Mouse (Mus musculus) adrenal gland, adult (tissue): ENCODE measurements around the gene Rrh.

Experiments used
- DNase-seq, 2 experiments: peaks; one replicate each; pipeline ENCODE4 v3.0.0; 2022 to 2023; ENCODE audit warnings: low spot score in 1 of 2; ENCODE audit not compliant: inconsistent age in 2 of 2

The Rrh gene

DNA sequence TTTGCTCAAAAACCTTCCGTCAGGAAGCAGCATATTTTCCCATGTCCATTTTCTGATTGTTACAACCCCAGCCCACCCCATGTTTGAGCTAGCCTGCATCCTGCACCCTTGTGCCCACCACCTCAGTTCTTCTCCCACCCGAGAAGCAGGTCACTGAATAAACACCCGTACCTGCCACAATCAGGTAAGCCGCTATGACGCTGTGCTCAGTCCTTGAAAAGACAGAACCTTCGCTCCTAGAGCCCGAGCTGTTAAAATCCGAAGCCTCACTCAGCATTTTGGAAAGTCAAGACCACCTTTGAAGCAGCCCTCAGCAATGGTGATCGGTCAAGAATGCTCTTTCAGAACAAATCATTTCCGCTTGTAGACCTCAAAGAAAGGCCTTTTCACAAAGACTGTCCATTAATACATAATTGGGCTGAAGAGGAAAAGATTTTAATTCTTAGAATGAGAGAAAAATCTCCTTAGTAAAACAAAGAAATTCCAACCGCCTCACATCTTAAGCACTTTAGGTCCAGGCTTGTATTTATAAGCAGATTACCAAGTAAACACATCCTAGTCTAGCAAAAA is at the start of gene Rrh:
Rrh (minus strand) TSS at position 382 of the 570 bp plus-strand sequence.
- no peak for DNase-seq

DNA sequence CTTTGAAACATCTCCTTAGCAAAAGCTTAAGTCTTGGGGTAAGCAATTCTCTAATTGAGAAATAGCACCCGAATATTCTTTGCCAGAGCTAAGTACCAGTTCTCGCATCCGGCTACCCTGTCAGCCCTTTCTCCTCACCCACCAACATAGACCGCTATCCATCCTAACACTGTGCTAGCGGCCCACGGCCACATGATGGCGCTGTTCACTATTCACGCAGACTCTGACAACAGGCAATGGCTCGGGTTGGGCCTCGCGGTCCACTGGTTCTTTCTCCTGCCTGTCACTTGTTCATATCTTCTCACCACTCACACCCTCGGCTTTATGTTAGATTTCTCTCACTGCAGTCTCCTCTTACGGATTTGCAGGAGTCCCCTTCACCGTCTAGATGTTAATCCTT is 41.3 kb upstream of the Rrh start:
- DNase-seq: peak; percentile 60 to 87

DNA sequence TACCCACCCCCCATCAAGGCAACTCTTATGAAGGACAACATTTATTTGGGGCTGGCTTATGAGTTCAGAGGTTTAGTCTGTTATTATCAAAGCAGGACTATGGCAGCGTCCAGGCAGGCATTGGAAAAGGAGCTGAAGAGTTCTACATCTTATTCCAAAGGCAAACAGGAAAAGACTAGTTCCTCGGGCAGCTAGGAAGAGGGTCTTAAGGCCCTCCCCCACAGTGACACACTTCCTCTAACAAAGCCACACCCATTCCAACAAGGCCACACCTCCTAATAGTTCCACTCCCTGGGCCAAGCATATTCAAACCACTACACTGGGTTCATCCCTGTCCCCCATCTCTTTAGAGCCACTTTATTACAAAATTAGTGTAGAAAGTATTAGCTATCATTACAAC is 40.2 kb upstream of the Rrh start:
- no peak for DNase-seq

DNA sequence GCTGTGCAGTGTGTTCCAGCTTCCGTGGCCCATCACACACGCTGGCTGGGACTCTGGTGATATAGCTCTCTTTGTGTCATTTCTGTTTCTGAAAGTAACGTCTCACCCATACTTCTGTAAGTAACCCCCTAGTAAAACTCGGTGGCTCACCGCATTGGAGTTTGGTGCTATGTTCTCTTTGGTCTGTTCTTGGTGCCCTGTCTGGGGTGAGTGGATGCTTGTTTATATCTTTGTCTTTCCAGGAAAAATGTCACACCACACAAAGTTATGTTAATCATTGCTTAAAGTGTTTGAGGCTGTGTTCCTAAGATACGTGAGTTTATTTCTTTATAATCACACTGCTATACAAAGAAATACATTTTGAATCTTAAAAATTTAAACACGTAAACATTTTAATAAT is 24.5 kb upstream of the Rrh start:
- DNase-seq: no peak

DNA sequence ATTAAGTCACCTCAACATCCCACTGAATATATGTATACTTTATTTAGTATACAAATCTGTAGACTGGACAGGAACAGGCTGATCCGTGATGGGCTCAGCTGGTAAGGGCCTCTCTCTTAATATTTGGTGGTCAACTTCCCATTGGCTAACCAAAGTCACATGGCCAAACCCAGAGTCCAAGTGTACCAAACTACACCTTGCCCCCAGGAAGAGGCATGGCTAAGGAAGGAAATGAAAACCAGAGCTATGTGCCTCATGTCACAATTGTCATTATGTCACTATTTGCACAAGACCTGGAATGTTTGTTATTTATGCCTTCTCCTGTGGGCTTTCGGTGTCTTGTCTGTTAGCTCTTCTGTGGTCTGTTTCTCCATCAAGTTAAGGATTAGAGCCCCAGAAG is 23.5 kb upstream of the Rrh start:
- no peak for DNase-seq

DNA sequence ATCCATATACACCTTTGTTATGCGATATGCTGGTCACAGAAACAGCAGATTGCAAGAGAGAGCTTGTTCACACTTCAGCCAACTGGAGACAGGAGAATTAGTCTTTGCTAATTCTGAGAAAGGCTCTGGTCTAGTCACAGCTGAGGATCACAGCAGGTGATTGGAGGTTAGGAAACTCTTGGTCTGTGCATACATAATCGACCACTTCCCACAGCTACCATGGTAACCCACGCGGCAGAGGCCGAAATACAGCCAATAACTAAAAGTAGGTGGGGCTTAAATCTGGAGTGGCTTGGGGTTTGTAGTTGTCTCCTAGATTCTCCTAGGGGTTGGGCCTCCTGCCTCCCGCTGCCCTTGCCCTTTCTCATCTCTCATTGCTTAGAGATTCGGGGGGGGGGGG is 15.6 kb upstream of the Rrh start:
- DNase-seq: no peak

DNA sequence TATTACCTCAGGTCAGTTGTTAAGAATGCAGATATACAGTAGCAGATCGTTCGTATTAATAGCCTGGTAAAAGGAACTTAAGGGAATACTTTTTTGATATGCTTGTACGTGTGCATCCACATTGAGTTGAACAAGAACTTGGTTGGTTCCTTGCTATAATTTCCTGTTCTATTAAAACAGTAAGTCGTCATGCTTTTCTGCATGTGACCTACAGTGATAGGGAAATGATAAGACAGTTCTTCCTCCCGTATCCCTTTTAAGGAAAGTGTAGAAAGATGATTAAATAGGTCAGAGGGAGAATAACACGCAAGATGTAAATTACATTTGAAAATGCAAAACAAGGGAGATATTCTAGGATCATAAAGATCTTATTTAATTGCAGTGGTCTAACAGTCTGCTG is 14.6 kb upstream of the Rrh start:
- no peak for DNase-seq

DNA sequence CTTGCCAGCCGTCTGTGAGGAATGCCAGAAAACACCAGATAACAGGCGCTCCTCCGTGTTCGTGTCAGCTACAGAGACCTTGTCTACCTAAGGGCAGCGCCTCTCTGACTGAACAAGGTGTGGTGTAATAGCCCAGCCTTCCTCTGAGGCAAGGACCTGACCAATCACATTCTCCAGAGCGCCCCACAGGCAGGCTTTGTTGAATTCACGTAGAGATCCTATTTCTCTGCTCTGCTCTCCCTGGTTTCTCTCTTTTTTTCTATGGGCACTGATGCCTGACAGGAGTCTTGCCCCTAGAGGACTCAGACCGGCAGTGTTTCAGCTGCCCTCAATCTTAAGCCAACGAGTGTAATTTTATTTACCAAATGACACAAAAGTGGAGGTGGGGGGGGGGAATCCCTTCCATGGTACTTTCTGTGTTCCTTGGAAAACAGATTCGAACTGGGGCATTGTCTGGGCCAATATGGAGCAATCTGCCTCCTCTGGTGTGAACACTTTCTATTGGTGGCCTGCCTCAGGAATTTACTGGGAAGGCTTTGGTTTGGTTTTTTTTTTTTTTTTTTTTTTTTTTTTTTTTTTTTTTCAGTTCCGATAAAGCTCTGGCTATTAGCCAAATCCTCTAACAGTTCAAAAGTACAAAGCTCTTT is 13.8 kb upstream of the Rrh start:
- no peak for DNase-seq

DNA sequence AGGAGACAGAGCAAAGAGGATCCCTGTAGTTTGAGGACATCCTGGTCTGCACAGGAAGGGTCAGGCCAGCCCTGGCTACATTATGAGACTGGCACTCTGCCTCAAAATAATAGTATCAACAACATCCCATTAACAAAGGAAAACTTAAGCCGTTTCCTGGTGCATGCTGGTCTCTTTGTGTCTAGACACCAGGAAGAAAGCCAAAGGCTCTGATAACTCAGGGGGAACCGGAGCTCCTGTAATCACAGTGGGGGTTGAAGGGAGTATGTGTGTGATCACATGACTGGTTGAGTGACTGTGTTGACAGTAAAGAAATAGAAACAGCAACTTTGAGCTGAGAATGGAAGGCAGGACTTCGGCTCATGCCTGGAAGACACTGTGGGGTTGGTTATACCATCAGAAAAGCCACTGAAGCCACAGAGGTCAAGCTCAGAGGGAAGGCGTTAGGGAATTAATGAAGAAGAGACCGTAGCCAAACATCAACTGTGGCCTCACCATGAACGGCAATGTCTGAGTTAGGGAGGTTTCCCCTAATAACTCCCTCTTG is 13.1 kb upstream of the Rrh start, which contains the start of gene Cfi:
Cfi (plus strand) TSS at position 497 of the 547 bp plus-strand sequence.
- no peak for DNase-seq

DNA sequence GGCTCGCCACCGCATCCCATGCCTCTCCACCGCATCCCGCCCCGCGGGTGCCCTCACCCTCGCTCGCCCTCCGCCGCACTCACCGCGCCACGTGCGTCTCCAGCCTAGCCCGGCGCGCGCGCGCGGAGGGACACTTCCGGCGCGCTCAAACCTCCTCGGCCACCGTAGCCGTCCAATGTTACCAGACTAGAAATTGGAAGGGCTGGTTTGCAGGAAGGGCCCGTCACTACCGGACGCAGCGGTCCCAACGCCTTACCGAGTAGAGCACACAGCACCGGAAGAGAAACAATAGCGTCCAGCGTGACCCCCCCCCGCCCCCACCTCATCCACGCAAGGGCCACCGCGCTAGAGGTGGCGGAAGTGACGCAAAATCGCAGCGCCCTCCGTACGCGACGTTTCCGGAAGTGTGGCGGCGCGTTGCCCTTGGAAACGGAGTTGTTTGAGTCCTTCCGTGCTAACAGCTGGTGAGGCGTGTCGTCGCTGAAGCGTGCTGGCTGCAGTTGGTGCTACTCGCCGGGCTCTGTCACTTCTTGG is 8.7 kb upstream of the Rrh start, which contains the start of gene Gar1:
Gar1 (minus strand) TSS at position 362 of the 534 bp plus-strand sequence.
- DNase-seq: peak; percentile 95 to 98

DNA sequence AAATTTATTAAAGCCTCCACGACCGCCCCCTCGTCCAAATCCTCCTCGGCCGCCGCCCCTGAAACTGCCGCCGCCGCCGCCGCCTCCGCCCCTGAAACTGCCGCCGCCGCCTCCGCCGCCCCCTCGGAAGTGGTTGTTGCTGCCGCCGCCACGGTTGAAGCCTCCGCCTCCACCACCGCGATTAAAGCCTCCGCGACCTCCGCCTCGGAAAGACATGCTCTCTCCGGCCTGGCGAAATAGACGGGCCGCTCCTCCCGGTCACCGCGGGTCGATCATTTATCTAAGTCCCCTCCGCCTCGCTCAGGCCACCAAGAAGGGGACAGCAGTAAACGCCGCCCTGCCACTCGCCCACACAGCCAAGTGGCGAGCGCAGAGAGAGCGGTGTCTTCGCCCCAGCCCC is 8.2 kb upstream of the Rrh start:
- no peak for DNase-seq

DNA sequence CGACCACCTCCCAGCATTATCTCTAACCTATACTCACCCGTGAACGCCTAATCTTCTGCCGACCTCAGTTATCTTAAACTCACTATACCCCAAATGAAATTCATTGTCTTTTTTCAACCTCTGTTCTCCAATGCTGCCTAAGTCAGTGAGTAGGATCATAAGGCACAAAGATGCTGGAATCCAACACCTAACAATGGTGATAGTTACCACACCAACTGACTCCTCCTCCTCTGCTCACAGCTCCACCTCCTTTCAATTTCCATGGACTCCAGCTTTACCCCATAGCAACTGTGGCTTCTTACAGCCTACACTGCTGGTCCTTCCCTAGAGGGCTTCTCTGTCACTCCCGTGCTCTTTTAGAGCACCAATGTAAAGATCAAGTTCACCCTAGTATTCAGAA is 5.3 kb upstream of the Rrh start:
- no peak for DNase-seq

DNA sequence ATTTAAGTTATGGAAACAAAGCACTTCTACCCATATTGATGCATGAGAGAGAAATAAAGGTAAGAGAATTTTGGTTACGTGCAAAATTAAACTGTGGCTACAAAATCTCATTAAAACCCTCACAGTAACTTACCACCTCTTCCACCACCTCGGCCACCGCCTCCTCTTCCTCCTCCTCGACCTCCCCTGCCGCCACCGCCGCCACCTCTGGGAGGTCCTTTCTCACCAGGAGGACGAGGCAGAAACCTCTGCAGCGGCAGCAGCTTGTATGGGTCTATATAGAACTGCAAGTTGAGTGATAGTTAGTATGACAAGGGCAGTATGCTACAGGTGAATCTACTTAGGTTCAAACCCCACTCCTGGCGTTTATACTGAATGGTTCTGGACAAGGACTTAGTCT is 4.3 kb upstream of the Rrh start:
- no peak for DNase-seq

DNA sequence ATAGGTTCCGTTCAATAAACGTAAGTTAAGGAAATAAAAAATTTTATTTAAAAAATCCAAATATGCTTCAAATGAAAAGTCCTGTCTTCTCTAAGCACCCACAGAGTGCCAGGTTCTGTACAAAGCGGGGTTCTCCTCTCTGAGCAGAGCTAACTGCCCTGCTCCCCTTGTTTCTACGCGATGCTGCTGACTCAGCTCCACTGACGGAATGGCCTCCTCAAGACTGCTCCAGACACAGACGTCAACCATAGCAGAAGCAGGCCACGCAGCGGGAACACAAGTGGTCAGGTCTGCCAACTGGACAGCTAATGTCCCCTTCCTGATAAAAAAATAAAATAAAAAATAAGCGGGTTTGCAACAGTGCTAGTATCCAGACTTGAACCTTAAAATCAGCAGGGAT is 2.5 kb upstream of the Rrh start:
- no peak for DNase-seq

DNA sequence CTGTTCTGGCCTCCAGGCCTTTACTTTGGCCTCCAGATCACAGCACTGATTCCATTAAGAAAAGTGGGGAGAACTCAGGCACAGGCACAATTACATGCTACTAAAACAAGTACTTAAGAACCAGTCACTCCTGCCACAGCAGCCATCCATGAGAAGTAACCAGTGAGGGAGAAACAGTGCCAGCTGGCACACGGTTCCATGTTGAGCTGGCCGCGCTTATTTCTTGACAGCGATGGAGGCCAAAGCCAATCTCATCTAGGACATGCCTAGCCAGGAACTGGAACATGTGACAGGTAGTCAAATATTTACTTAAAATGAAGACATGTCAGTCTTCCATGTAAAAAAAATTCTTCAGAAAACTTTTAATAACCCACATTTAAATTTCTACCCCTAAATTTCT is 1.8 kb upstream of the Rrh start:
- DNase-seq: peak in 1 of 2 experiments; percentile 31

DNA sequence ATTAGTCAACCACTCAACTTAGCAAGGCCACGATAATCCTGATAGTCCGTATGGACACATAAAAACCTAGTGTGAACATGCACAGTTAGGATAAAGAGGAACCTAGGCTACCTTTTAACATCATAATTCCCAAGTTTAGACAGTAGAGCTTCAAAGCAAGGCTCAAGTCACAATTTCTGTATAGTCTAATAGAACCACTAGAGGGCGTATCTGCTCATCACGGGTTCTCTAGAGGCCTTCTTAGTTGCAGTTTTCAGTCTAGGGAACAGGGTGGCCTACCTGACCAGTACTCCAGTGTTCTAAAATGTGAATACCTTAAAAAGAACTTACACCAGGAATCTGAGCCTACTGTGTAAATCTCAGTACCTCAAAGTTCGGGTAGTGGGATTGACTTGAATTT is 906 bp upstream of the Rrh start:
- peak in 1 of 2 experiments; percentile 57 for DNase-seq

DNA sequence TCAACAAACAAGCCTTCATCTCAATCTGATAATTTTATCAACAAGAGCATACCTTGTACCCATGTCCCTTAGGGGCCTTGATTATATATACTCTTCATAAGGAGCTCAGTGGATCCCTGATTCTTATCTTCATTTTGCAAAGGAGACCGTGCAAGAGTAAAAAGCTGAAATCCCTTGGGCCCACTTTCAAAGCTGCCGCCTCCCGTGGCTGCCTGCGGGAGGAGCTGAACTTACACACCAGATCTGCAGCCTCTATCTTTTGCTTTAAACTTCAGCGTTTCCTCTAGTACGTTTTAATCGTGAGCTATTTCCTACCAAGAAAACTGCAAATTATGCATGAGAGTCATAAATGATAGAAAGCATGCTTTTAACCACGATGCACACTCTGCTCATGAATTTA is 651 bp downstream of the Rrh start:
- no peak for DNase-seq

DNA sequence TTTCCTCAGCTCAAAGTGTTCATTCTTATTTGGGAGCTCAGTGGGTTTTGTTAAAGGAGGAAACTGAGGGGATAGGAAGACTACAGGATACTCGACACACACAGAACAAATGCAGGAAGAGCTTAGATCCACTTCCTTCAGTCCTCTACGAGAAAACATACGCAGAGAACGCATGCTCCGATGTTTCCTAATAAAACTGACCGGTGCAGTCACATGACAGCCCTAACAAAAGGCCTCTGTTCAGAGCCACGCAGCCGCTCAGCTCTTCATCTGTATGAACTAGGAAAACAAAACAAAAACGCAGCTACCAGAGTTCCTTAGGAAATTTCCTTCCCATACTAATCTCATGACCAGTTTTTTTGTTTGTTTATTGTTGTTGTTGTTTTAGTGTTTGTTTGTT is 1.5 kb downstream of the Rrh start:
- no peak for DNase-seq

DNA sequence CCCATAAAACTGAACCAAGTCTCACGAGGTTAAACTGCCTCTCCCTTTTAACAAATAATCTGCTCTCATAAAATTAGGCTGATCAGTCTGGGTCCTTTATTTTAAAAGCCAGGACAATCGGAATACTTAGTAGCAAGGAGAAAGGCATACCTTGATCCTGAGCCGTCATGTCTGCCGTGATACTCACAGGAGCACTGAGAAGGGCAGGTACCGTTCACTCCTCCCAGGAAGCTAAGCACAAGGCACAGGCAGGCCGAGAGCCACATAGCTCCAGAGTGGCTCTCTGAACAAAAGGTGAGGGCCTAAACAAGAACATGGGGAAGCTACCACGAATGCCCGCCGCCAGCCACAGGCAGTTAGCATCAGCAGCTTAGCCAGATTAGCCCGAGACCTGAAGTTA is 18.6 kb downstream of the Rrh start, which contains the start of gene Lrit3:
Lrit3 (minus strand) TSS at position 266 of the 400 bp plus-strand sequence.
- no peak for DNase-seq

DNA sequence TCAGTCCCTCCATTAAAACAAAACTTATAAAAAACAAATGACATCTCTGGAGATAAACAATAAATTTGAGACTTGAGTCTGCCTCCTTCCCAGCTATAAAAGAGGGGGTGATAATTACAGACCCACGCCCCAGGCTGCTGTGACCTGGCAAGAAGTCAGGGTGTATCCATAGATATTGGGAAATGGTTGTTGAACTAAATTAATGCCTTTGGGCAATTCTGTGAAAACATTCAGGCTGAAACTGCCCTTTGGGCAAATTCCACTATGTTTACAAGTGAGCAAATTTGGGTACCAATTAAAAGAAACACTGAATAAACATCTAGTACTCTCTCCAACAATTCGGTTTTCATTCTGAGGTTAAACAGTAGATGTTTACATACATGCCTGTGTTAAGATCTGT is 23.4 kb downstream of the Rrh start:
- DNase-seq: no peak

DNA sequence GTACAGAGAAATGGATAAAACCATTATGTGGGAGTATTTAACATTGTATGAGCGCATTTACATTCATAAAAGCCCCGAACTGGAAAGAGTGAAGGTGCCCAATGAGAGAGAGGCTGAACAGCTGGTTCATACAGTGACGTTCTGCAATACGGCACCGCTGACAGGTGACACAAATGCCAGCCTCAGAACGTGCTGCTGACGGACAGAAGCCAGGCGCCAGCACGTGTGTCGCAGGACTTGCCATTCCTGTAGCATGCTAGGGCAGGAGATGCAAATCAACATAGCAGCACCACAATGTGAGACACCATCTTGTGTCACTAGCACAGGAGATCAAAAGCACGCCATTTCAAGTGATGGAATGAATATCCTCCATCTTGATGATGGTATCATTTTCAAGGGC is 23.8 kb downstream of the Rrh start:
- DNase-seq: no peak

DNA sequence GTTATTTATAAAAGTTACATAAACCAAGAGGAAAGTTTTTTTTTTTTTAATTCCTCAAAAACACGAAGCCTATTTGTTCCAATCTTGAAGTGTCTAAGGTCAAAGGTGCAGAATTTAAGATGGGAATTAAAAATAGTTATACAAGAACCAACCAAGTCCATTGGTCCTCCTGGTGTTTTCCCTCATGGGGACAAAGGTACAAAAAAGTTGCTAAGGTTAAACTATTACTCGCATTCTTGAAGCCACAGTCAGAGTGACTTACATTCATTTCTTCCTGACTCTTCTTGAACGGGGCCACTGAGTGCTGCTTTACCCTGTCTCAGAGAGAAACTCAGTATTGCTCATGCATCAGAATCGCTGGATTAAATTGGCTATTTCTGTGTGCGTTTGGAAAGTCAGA is 25.0 kb downstream of the Rrh start:
- no peak for DNase-seq
